Comparison of ENCODE assay signal across 30 mouse cellular contexts in the genomic region with DNA sequence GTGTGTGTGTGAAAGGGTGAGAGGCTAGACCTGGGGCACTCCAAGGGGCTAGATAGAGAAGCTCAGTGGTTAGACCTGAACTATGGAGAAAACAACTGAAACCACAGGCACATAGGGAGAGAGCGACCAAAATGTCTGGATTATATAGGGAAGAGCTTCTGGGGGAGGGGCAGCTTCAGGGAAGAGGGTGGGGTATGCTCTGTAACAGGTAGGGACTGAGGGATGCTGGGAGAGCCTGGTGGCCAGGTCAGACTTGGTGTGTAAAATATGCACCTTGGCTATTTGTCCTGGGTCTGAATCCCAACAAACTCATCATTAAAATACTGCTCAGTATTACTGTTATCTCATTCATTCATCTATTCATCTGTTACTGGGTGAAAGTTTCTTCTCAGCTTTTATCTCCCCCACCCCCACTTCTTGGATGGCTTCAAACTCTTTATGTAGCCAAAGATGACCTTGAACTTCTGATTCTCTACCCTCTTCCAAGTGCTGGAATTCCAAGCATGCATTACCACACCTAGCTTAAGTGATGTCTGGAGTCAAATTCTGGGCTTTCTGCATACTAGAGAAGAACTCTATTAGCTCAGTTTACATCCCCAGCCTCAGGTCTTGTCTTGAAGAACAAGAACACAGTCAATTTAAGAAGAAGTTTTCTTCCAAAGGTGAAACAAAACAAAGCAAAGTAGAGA.
DNase-seq lines count a peak whose midpoint lies in the region; ATAC-seq and TF ChIP-seq lines count a peak whose summit lies in the region.
"Had no signal": no experiment of that assay in that cellular context is flagged by ENCODE, and none has a peak within 500 bp of the region (broad histone marks: within the 10 kb centered on the region; RNA-seq: fewer than 3 reads in every experiment).

No protein-coding gene starts in this region.

- intact Hi-C loops in left cerebral cortex, postnatal 10 days (cut with DNase I), result no loop called here

- peak; percentile 30 for DNase-seq in kidney, adult 2 months
- DNase-seq in ES-E14 (ENCODE audit: low read depth, low spot score), result peak; percentile 72
- peak; percentile 59 for DNase-seq in WW6 (ENCODE audit: low read depth, low spot score)
- DNase-seq in natural killer cell, adult 2 months (ENCODE audit: low spot score in 2 of 2), result no peak
- no peak for DNase-seq in urinary bladder, adult 18-20 months (ENCODE audit: low spot score in 2 of 2)
- DNase-seq in left cerebral cortex, postnatal 10 days (ENCODE audit: extremely low spot score in 1 of 2, low spot score in 2 of 2), result no peak
- DNase-seq: adrenal gland, adult 8-10 months; adrenal gland, postnatal 36 days; B cell, adult 2 months; cerebellum, adult 11 months; cerebellum, adult 8-10 months; cerebellum, postnatal 10 days; cerebellum, postnatal 36 days; embryo, embryonic 11 days; gastrocnemius, postnatal 25 days; heart, adult 18-20 months; heart, postnatal 10 days; heart, postnatal 36 days had no signal

- H3K4me1 ChIP-seq in kidney, adult 2 months (ENCODE audit: control insufficient read depth, insufficient read depth, low read length), result peaks cover 13% of the 10 kb centered on the region
- peaks cover 22% of the 10 kb centered on the region for H3K4me1 ChIP-seq in kidney, embryonic 15.5 days
- H3K4me1 ChIP-seq in ES-E14 (ENCODE audit: control insufficient read depth in 2 of 2, insufficient read depth in 2 of 2, low read length in 2 of 2, poor library complexity in 1 of 2), result peaks cover 16 to 25% of the 10 kb centered on the region in 2 experiments

- H3K27ac ChIP-seq in kidney, adult 2 months (ENCODE audit: insufficient read depth, low read depth, low read length), result no peak overlapping the region
- H3K27ac ChIP-seq in kidney, embryonic 15.5 days, result no peak overlapping the region
- peak overlapping the region; percentile 92 for H3K27ac ChIP-seq in ES-E14 (ENCODE audit: insufficient read depth, low read depth, low read length, poor library complexity, severe bottlenecking)
- H3K27ac ChIP-seq: embryonic facial prominence, embryonic 10.5 days; embryonic facial prominence, embryonic 13.5 days; forebrain, embryonic 12.5 days; forebrain, embryonic 15.5 days; heart, embryonic 15.5 days; hindbrain, embryonic 15.5 days had no signal

- in situ Hi-C loops in ES-E14 (cut with MboI; ENCODE audit: low sequenced_read_pairs in 2 of 2, unreplicated experiment in 2 of 2), result no loop called here

- H3K4me2 ChIP-seq in kidney, embryonic 15.5 days, result no peak overlapping the region
- H3K4me2 ChIP-seq: embryonic facial prominence, embryonic 13.5 days; forebrain, embryonic 12.5 days; forebrain, embryonic 15.5 days; heart, embryonic 12.5 days; heart, embryonic 15.5 days; hindbrain, embryonic 15.5 days had no signal

- no peak for TF ChIP-seq POLR2A in kidney, adult 2 months (IDR thresholded peaks at IDR 0.05; ENCODE audit: low read depth, low read length)

- WGBS in kidney, adult 2 months, result 92% methylated on average over 1 of the region's 1 CpGs
- 89% methylated on average over 1 of the region's 1 CpGs for WGBS in kidney, embryonic 15.5 days

- ATAC-seq in kidney, embryonic 15.5 days (replicated peaks; ENCODE audit: low FRiP score), result no peak
- ATAC-seq: activated CD4-positive, CD25-positive, alpha-beta regulatory T cell, adult 4 months; forebrain, embryonic 15.5 days; intestine, postnatal 0 days had no signal

- H3K36me3 ChIP-seq in kidney, adult 2 months (ENCODE audit: control insufficient read depth, insufficient read depth, low read length), result no peaks in the 10 kb centered on the region
- H3K36me3 ChIP-seq in kidney, embryonic 15.5 days, result no peaks in the 10 kb centered on the region
- H3K36me3 ChIP-seq in ES-E14 (ENCODE audit: control insufficient read depth, insufficient read depth, low read length, poor library complexity, severe bottlenecking), result no peaks in the 10 kb centered on the region
- H3K36me3 ChIP-seq: embryonic facial prominence, embryonic 10.5 days; embryonic facial prominence, embryonic 13.5 days; forebrain, embryonic 12.5 days; forebrain, embryonic 15.5 days; heart, embryonic 12.5 days; heart, embryonic 15.5 days; hindbrain, embryonic 15.5 days had no signal

- no peaks in the 10 kb centered on the region for H3K9me3 ChIP-seq in kidney, embryonic 15.5 days (replicated peaks)
- H3K9me3 ChIP-seq in ES-E14 (ENCODE audit: control insufficient read depth, insufficient read depth, low read depth, low read length), result no peaks in the 10 kb centered on the region
- H3K9me3 ChIP-seq: embryonic facial prominence, embryonic 10.5 days; embryonic facial prominence, embryonic 13.5 days; forebrain, embryonic 12.5 days; forebrain, embryonic 15.5 days; heart, embryonic 12.5 days; heart, embryonic 15.5 days; hindbrain, embryonic 15.5 days had no signal

- no peak overlapping the region for H3K9ac ChIP-seq in kidney, embryonic 15.5 days
- H3K9ac ChIP-seq in ES-E14 (ENCODE audit: insufficient read depth, low read depth, low read length, poor library complexity, severe bottlenecking), result peak overlapping the region; percentile 35; the same call in 1 of the 2 replicates
- H3K9ac ChIP-seq: embryonic facial prominence, embryonic 13.5 days; forebrain, embryonic 12.5 days; forebrain, embryonic 15.5 days; heart, embryonic 12.5 days; heart, embryonic 15.5 days; hindbrain, embryonic 15.5 days had no signal

- no peak for TF ChIP-seq CTCF in kidney, adult 2 months (conservative IDR thresholded peaks at IDR 0.05; ENCODE audit: insufficient read depth, insufficient read length, low read depth, low read length)

- H3K27me3 ChIP-seq in kidney, adult 2 months (replicated peaks; ENCODE audit: control insufficient read depth, insufficient read depth, low read length), result no peaks in the 10 kb centered on the region
- H3K27me3 ChIP-seq in kidney, embryonic 15.5 days, result no peaks in the 10 kb centered on the region
- H3K27me3 ChIP-seq: CH12.LX; embryonic facial prominence, embryonic 13.5 days; forebrain, embryonic 12.5 days; forebrain, embryonic 15.5 days; heart, embryonic 12.5 days; heart, embryonic 15.5 days; hindbrain, embryonic 15.5 days had no signal

- H3K4me3 ChIP-seq in kidney, adult 2 months (ENCODE audit: insufficient read depth, low read depth, low read length), result no peak overlapping the region
- no peak overlapping the region for H3K4me3 ChIP-seq in kidney, embryonic 15.5 days (replicated peaks)
- H3K4me3 ChIP-seq in ES-E14 (ENCODE audit: insufficient read depth in 1 of 2, low read depth in 1 of 2, low read length in 2 of 2, poor library complexity in 1 of 2, severe bottlenecking in 1 of 2), result no peak overlapping the region
- H3K4me3 ChIP-seq: embryonic facial prominence, embryonic 10.5 days; embryonic facial prominence, embryonic 13.5 days; erythroblast, embryonic 14.5 days; forebrain, embryonic 12.5 days; forebrain, embryonic 15.5 days; heart, embryonic 12.5 days; heart, embryonic 15.5 days; hindbrain, embryonic 15.5 days had no signal

TF ChIP-seq in ES-E14, 5 proteins besides CTCF, POLR2A, EP300 and RAD21:
- TF ChIP-seq HCFC1 (IDR thresholded peaks at IDR 0.05; ENCODE audit: borderline replicate concordance, insufficient read depth, low read length) (no peak), CHD2 (IDR thresholded peaks at IDR 0.05; ENCODE audit: low read depth, low read length) (peak; percentile 85; the same call in 1 of the 2 replicates)
TF ChIP-seq in ES-E14: peak in this region for 1.

Comparison
In these comparisons a context has a peak if more than half of its experiments do, and no peak if none do; other contexts are left out.
1. DNase-seq: peak in kidney, adult 2 months (single experiment), ES-E14 (single experiment) and WW6 (single experiment); none in natural killer cell, adult 2 months (0 of 2), urinary bladder, adult 18-20 months (0 of 2) and left cerebral cortex, postnatal 10 days (0 of 2).